Mouse (Mus musculus): ENCODE measurements at regions not wholly inside any gene's neighbourhood (a gene's known extent, or its start where the extent isn't known, plus 50 kb on each side); places are given as distances from the start of the nearest gene placed in this dataset.
"Not testable (repeated sequence)": the region's sequence is repeated elsewhere in the genome, so short reads cannot be mapped to it uniquely, and the experiment has no call there.

GRCm38 (mm10) chr15:24400088-24400487 is 1013.5 kb downstream of the Basp1 start:
- no peak overlapping the region for H3K4me3 ChIP-seq (replicated peaks)
- WGBS, result 90% methylated on average over 2 of the region's 2 CpGs
- no peak for ATAC-seq

GRCm38 (mm10) chr15:24358398-24358797 is 1055.2 kb downstream of the Basp1 start:
- H3K9me3 ChIP-seq, result no peaks in the 10 kb centered on the region
- H3K4me3 ChIP-seq (replicated peaks), result no peak overlapping the region
- no peak overlapping the region for H3K4me2 ChIP-seq (replicated peaks)
- H3K4me1 ChIP-seq (replicated peaks), result no peaks in the 10 kb centered on the region
- no peak overlapping the region for H3K9ac ChIP-seq (replicated peaks)
- no peak overlapping the region for H3K27ac ChIP-seq
- no peaks in the 10 kb centered on the region for H3K36me3 ChIP-seq
- no peak for ATAC-seq
- 88% methylated on average over 8 of the region's 8 CpGs for WGBS
- no peaks in the 10 kb centered on the region for H3K27me3 ChIP-seq

More at GRCm38 (mm10) chr15:24400088-24400487, 1013.5 kb downstream of the Basp1 start:
- Histone ChIP-seq H3K27ac (no peak overlapping the region), H3K4me1 (replicated peaks) (no peaks in the 10 kb centered on the region), H3K27me3 (no peaks in the 10 kb centered on the region), H3K9me3 (no peaks in the 10 kb centered on the region), H3K36me3 (no peaks in the 10 kb centered on the region), H3K4me2 (replicated peaks) (no peak overlapping the region), H3K9ac (replicated peaks) (no peak overlapping the region)

GRCm38 (mm10) chr15:24348975-24349560 is 1064.5 kb downstream of the Basp1 start:
- Histone ChIP-seq H3K27me3 (no peaks in the 10 kb centered on the region), H3K9me3 (no peaks in the 10 kb centered on the region), H3K4me1 (replicated peaks) (no peaks in the 10 kb centered on the region), H3K27ac (no peak overlapping the region), H3K4me2 (replicated peaks) (no peak overlapping the region), H3K4me3 (replicated peaks) (no peak overlapping the region), H3K9ac (replicated peaks) (no peak overlapping the region), H3K36me3 (no peaks in the 10 kb centered on the region)
- 70% methylated on average over 1 of the region's 1 CpGs for WGBS
- ATAC-seq, result peak; percentile 60; the same call in 1 of the 2 replicates

GRCm38 (mm10) chr15:24335876-24336275 is 1077.7 kb downstream of the Basp1 start:
- not testable (repeated sequence) for H3K9ac ChIP-seq (replicated peaks); ATAC-seq; H3K4me1 ChIP-seq (replicated peaks); H3K9me3 ChIP-seq; H3K4me3 ChIP-seq (replicated peaks); H3K27me3 ChIP-seq; H3K4me2 ChIP-seq (replicated peaks); H3K27ac ChIP-seq; H3K36me3 ChIP-seq
- WGBS, result 91% methylated on average over 1 of the region's 1 CpGs

- ATAC-seq; H3K4me3 ChIP-seq (replicated peaks); H3K4me1 ChIP-seq (replicated peaks); H3K36me3 ChIP-seq; H3K9ac ChIP-seq (replicated peaks); H3K4me2 ChIP-seq (replicated peaks); H3K9me3 ChIP-seq; H3K27ac ChIP-seq; H3K27me3 ChIP-seq: not testable (repeated sequence)
- whole genome bisulfite sequencing, result 86% methylated on average over 3 of the region's 3 CpGs
These were observed 1110.4 kb downstream of the Basp1 start for GRCm38 (mm10) chr15:24303123-24303522.

- Histone ChIP-seq H3K27me3 (no peaks in the 10 kb centered on the region), H3K4me2 (replicated peaks) (no peak overlapping the region), H3K9ac (replicated peaks) (no peak overlapping the region), H3K36me3 (no peaks in the 10 kb centered on the region), H3K27ac (no peak overlapping the region), H3K4me3 (replicated peaks) (no peak overlapping the region), H3K4me1 (replicated peaks) (no peaks in the 10 kb centered on the region), H3K9me3 (no peaks in the 10 kb centered on the region)
- ATAC-seq, result no peak
These were observed 1116.3 kb downstream of the Basp1 start for GRCm38 (mm10) chr15:24297236-24297635.

- Histone ChIP-seq H3K27ac (no peak overlapping the region), H3K4me3 (replicated peaks) (no peak overlapping the region), H3K4me1 (replicated peaks) (no peaks in the 10 kb centered on the region), H3K9me3 (no peaks in the 10 kb centered on the region), H3K27me3 (no peaks in the 10 kb centered on the region), H3K9ac (replicated peaks) (no peak overlapping the region), H3K4me2 (replicated peaks) (no peak overlapping the region), H3K36me3 (no peaks in the 10 kb centered on the region)
- ATAC-seq, result no peak
- 88% methylated on average over 7 of the region's 7 CpGs for WGBS
These were observed 1116.8 kb downstream of the Basp1 start for GRCm38 (mm10) chr15:24296798-24297197.

GRCm38 (mm10) chr15:24275100-24275499 is 1138.5 kb downstream of the Basp1 start:
- H3K4me3 ChIP-seq (replicated peaks), result no peak overlapping the region
- no peaks in the 10 kb centered on the region for H3K36me3 ChIP-seq
- 69% methylated on average over 5 of the region's 5 CpGs for WGBS
- no peak overlapping the region for H3K27ac ChIP-seq
- H3K4me2 ChIP-seq (replicated peaks), result no peak overlapping the region
- no peaks in the 10 kb centered on the region for H3K27me3 ChIP-seq
- H3K9ac ChIP-seq (replicated peaks), result no peak overlapping the region
- H3K9me3 ChIP-seq, result no peaks in the 10 kb centered on the region
- ATAC-seq, result no peak
- no peaks in the 10 kb centered on the region for H3K4me1 ChIP-seq (replicated peaks)

GRCm38 (mm10) chr15:24267360-24267759 is 1146.2 kb downstream of the Basp1 start:
- H3K27me3 ChIP-seq, result no peaks in the 10 kb centered on the region
- H3K27ac ChIP-seq, result no peak overlapping the region

More at GRCm38 (mm10) chr15:24267360-24267759, 1146.2 kb downstream of the Basp1 start:
- H3K9me3 ChIP-seq, result no peaks in the 10 kb centered on the region
- no peak for ATAC-seq
- no peak overlapping the region for H3K9ac ChIP-seq (replicated peaks)
- no peak overlapping the region for H3K4me3 ChIP-seq (replicated peaks)
- no peaks in the 10 kb centered on the region for H3K4me1 ChIP-seq (replicated peaks)
- no peak overlapping the region for H3K4me2 ChIP-seq (replicated peaks)
- no peaks in the 10 kb centered on the region for H3K36me3 ChIP-seq

All from midbrain, embryonic 13.5 days (tissue).